Mouse (Mus musculus): ENCODE results near the gene Ubash3b.

The Ubash3b gene

DNA sequence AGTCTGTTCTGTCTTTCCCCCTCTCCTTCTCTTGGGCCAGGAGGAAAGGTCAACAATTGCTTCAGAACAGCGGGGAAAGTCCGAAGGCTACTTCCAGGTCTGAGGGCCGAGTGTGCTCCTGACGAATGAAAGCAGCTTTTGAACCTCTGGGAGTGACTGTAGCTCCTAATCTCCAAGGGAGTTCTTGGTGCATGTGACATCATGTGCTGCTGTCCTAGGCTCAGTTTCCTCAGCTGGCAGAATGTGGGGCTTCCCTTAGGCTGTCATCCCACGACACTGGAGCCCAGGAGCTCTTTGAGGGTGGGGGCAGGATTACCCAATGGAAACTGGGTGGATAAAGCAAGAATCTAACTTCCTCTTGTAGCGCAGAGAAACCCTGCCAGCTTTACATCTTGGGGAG lies at the start of gene Ubash3b:
Gene Ubash3b, minus strand, starts transcription at position 285 of the 400 bp plus-strand sequence.
- DNase-seq (ENCODE audit: low spot score): no peak

DNA sequence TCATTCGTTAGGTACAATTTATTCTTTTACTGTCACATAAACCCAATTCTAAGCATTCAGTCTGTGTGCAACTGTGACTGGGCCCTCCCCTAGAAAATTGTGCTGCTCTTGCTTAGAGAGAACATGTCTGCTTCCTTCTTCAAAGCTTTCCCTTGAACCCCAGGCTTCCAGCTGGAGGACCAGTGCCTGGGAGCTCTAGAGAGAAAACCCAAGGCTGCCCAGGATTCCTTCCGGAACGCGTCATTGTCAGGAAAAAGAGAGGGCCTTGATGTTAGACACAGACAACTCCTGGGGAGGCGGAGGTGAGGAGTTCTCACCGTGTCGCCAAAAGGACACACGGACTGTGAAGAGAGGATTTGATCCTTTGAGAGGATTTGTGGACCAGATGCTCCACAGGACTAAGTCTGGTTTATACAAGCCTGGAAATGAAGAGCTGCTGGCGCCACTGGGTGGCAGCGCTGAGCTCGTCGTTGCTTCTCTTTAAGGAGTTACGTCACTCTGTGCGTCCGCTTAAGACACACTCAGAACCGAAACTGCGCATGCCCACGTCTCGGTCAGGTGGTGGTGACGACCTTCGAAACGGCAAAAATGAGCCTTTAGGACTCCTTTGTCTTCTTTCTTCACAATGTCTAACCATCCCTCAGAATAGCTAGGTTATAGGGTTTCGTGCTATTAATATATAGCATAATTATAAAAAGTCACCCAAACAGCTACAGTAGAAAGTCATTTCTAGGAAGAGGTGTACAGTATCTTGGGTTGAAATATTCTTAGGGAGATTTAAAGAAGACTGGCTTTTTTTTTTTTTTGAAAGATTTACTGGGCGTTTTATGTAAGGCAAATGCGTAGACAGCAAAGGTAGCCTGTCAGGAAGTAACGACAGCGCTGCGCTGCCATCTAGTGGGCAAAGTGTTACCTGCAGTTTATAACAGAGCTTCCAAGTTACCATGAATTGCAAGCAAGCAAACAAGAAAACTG lies 45.9 kb upstream of the Ubash3b start:
- DNase-seq (ENCODE audit: low spot score): peak; percentile 96

GRCm38 (mm10) chr9:41206717-41207116 lies 45.2 kb upstream of the Ubash3b start:
- no peak for DNase-seq (ENCODE audit: low spot score)

DNA sequence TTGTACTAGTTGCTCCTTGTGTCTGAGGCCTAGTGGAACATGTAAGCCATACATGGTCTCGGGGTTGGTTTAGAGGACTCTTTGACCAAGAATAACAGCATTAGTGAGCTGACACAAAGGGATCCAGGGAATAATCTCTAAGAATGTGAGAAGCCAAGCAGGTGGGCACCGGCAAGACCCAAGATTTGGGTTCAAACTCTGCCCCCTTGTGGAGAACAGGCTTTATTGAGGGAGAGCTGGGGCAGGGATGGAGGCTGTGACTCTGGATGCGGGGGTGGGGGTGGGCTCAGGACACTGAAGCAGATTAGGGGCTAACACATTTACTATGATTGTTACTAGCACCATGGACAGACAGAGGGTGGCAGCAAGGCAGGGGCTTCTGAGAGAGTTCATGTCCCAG lies 43.8 kb upstream of the Ubash3b start:
- no peak for DNase-seq (ENCODE audit: low spot score)

DNA sequence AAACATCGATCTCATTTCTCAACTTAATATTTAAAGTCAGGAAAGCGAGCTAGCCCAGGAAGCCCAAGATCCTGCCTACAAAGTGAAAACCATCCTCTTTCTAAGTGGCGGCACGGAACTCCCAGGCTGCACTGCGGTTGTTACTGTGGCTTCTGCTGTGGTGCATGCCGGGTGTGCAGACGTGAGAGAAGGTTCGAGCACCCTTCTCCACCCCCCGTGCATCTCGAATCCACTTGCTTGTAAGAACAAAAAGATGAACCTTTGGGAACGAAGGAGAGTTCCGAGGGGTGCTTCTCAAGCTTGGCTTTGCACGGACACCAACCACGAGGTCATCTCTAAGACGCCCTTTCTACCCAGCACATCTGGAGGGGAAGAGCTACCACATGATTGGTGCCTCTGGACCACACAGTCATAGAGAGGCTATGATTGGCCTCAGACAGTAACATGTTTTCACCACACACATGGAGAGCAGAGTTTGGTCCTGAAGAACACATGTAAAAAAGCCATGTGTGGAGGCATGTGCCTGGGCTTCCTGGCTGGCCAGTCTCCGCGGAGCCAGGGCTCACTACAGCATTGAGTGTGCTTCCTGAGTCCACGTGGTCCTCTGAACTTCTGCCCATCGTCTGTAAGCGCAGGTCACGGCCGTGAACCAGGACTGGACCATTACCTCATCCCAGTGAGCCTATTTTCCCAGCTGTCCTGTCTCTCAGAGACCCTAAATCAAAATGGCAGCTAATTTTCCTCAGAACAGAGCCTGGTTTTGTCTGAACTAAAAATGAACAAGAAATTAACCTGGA lies 38.2 kb upstream of the Ubash3b start:
- DNase-seq (ENCODE audit: low spot score): no peak

- no peak for DNase-seq (ENCODE audit: low spot score)
Observed at GRCm38 (mm10) chr9:41198501-41199265, 37.2 kb upstream of the Ubash3b start.

DNA sequence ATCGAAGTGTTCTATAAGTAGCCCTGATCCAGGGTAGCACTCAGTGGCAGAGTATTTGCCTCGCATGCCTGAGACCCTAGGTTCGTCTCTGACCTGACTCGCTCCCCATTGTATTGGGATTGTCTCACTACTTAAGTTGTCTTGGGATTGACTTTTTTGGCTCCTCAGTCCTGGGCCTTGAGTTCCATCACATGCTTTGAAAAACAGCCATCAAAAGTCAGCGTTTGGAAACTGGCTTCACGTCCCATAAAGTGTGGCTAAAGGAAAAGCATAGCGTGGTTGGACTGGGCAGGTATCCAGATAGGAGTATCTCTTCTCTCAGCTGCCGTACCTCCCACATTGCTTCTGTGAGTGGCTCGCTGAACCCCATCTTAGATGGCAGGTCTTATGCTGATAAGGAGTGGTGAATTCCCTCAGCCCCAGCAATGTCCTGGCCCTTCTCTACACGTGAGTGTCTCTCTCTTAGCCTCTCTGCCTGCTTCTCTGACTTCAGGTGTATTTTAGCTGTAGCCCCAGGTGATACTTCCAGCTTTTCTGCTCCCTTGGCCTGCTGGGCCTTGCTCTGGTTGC lies 34.3 kb upstream of the Ubash3b start:
- no peak for DNase-seq (ENCODE audit: low spot score)

GRCm38 (mm10) chr9:41191651-41192210 lies 30.2 kb upstream of the Ubash3b start:
- DNase-seq (ENCODE audit: low spot score): no peak

DNA sequence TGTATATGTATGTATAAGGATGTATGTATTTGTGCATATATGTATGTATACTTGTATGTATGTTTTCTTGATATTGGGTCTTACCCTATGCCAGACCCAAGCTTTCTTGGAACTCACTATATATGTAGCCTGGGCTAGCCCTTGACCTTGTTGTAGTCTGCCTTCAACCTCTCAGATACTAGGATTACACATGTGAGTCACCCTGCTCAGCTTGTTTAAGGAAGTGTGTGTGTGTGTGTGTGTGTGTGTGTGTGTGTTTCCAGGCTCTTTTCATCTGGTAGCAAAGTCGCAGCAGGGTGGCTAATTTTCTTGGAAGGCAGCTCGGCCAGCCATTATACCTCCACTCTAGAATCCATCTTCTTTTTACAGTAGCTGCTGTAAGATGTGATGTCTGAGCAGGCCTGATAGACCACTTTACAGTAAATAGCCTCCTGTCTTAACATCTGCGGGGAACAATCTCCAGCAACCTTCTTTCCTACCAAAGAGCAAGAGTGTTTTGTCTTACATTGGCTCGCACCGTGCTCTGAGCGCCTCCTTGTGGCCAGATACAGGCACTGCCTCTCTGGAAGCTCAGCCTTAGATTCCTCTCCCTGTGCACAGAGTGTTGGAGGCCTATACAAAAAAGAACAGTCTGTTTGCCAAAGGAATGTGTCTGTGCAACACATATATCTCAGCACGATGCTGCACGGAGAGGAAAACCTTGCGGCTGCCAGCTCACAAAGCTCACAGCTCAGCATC lies 29.4 kb upstream of the Ubash3b start:
- peak; percentile 68 for DNase-seq (ENCODE audit: low spot score)

DNA sequence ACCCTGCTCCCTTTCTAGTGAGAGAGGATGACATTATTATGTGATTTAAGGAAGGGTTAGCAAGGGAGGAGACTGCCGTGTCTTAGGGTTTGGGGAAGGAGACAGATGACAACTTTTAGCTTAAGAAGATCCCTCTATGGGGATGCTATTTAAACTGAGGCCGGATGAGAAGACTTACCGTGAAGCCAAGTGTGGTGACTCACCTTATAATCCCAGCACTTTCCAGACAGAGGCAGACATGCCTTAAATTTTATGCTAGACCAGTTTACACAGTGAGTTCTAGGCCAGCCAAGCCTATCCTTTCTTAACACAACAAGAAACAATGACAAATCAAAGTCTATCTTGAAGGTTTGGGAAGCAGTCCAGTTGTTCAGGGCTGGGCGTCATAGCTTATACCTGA lies 26.4 kb upstream of the Ubash3b start:
- no peak for DNase-seq (ENCODE audit: low spot score)

GRCm38 (mm10) chr9:41187498-41187897 lies 26.0 kb upstream of the Ubash3b start:
- no peak for DNase-seq (ENCODE audit: low spot score)

DNA sequence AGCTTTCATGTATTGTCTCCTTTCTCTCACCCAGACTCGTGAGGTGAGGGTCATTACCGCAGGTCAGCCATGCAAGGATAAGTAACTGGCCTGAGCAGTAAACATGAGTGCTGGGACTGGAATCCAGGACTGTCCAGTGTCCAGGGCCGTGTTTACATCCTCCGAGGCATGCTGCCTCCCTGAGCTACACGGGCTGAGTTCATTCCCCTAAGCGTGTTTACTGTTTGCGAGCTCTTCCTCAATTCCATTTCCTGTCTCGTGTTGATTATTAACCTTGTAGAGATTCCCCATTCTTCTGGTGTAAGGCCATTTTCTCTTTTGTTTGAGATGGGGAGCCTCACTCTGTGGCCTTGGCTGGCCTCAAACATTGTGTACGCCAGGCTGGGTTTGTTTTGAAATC lies 23.8 kb upstream of the Ubash3b start:
- no peak for DNase-seq (ENCODE audit: low spot score)

GRCm38 (mm10) chr9:41182550-41182949 lies 21.1 kb upstream of the Ubash3b start:
- DNase-seq (ENCODE audit: low spot score): peak; percentile 66

GRCm38 (mm10) chr9:41181803-41182202 lies 20.3 kb upstream of the Ubash3b start:
- no peak for DNase-seq (ENCODE audit: low spot score)

GRCm38 (mm10) chr9:41181372-41181771 lies 19.9 kb upstream of the Ubash3b start:
- DNase-seq (ENCODE audit: low spot score): no peak

GRCm38 (mm10) chr9:41179056-41179455 lies 17.6 kb upstream of the Ubash3b start:
- no peak for DNase-seq (ENCODE audit: low spot score)

DNA sequence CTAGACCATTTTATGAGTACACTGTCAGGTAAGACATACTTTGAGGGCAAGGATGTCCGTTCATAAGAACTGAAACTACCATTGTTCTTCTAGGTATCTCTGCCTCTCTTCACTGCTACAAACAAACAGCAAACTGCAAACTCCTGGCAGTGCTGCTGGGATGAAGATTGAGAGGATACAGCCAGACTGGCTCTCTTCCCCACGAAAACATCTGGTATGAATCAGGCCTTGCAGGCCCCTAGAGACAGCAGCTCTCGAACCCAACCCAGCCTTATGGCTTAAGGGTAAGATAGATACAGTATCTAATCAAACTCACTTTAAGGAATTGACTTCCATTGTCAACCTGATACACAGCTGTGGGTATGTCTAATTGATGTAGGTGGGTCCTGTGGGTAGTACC lies 11.7 kb upstream of the Ubash3b start:
- no peak for DNase-seq (ENCODE audit: low spot score)

- no peak for DNase-seq (ENCODE audit: low spot score)
Observed at GRCm38 (mm10) chr9:41172426-41172825, 10.9 kb upstream of the Ubash3b start.

DNA sequence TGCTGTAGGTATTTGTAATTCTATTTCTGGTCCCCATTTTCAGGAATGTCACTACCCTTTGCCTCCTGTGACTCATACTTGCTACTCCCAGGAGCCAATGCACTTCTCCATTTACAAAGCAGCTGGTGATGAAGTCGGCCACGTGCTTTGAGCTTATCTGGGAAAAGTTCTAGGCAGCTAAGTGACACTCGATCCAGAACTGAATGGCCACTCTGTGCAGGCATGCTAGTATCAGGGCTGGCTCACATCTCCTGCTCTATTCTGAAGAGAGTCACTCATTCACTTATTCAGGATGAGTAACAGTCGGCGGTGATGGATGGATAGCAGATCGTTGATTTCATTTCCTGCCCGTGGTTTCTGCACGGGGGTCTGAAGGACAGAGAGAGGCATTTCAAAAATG lies 8.5 kb upstream of the Ubash3b start:
- no peak for DNase-seq (ENCODE audit: low spot score)

DNA sequence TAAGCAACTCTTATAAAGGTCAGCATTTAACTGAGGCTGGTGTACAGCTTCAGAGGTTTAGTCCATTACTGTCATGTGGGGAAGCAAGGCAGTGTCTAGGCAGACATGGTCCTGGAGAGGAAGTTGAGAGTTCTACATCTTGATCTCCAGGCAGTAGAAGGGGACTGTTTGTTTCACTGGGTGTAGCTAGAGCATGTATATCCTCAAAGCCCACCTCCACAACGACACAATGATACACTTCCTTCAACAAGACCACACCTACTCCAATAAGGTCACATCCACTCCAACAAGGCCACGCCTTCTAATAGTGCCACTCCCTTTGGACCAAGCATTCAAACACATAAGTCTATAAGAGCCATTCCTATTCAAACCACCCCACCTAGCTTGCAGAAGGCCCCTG lies 7.2 kb upstream of the Ubash3b start:
- no peak for DNase-seq (ENCODE audit: low spot score)

DNA sequence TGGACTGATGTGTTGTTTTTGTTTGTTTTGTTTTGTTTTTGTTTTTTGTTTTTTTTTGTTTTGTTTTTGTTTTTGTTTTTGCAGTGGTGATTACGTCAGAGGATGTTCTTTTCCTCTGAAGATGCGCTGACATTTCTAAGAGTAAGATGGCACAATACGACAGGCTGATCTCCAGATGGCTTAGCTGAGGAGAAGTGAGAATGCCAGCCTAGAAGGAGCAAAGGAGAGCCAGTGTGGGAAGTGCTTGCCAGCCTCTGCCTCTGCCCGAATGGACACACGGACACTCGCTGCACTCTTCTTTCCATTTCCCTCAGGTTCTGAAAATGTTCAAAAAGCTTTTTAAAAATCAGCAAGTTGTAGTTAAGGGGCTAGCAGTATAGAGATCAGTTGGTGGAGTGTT lies 6.7 kb upstream of the Ubash3b start:
- no peak for DNase-seq (ENCODE audit: low spot score)

Measured in MN1 (cell line).